9 mouse cellular contexts compared by ENCODE assay signal in the genomic region with DNA sequence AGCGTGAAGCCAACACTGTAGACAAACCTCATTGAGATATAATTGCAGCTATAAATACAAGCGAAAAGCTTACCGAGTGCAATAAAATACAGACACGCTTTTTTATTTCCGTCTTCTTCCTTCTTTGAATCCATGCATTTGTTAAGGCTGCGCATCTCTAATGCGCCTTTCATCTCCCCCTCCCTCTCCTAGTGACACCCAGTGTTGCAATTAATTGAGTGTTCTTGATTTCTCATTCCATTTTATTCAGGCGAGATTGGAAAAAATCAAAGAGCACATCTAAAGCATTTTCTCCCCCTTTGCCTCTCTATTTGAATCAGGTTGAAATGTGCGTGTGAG.
DNase-seq lines count a peak whose midpoint lies in the region; ATAC-seq and TF ChIP-seq lines count a peak whose summit lies in the region.
"Had no signal": no experiment of that assay in that cellular context is flagged by ENCODE, and none has a peak within 500 bp of the region (broad histone marks: within the 10 kb centered on the region; RNA-seq: fewer than 3 reads in every experiment).

No protein-coding gene starts in this region.

- no peaks in the 10 kb centered on the region for H3K36me3 ChIP-seq in embryonic facial prominence, embryonic 15.5 days
- H3K36me3 ChIP-seq in hindbrain, postnatal 0 days (ENCODE audit: insufficient read depth, low read length): no peaks in the 10 kb centered on the region
- H3K36me3 ChIP-seq in neural tube, embryonic 12.5 days: no peaks in the 10 kb centered on the region

- H3K27ac ChIP-seq in layer of hippocampus, adult 2 months: peak overlapping the region; percentile 15; the same call in 1 of the 2 replicates
- H3K27ac ChIP-seq in embryonic facial prominence, embryonic 15.5 days (replicated peaks): no peak overlapping the region
- peak overlapping the region; percentile 68; the same call in 1 of the 2 replicates for H3K27ac ChIP-seq in hindbrain, postnatal 0 days
- no peak overlapping the region for H3K27ac ChIP-seq in neural tube, embryonic 12.5 days

- peaks cover 16% of the 10 kb centered on the region for H3K4me1 ChIP-seq in embryonic facial prominence, embryonic 15.5 days
- H3K4me1 ChIP-seq in hindbrain, postnatal 0 days (ENCODE audit: insufficient read depth, low read length): 0 out of 2 replicates have a peak, but pooled peaks cover 8% of the 10 kb centered on the region
- H3K4me1 ChIP-seq in neural tube, embryonic 12.5 days: peaks cover 32% of the 10 kb centered on the region

- under 1% methylated on average over 9 of the region's 9 CpGs for WGBS in embryonic facial prominence, embryonic 15.5 days
- 2% methylated on average over 9 of the region's 9 CpGs for WGBS in hindbrain, postnatal 0 days
- WGBS in neural tube, embryonic 12.5 days: 0% methylated on average over 9 of the region's 9 CpGs

- no peak for DNase-seq in layer of hippocampus, adult 2 months (ENCODE audit: low spot score in 2 of 2)
- no peak for DNase-seq in layer of hippocampus, postnatal 14 days (ENCODE audit: low spot score in 2 of 2)
- no peak for DNase-seq in hindbrain, postnatal 0 days (ENCODE audit: low spot score)
- no peak for DNase-seq in urinary bladder, postnatal 10 days (ENCODE audit: low spot score)
- no peak for DNase-seq in kidney, adult 8-10 months
- DNase-seq in testis, postnatal 14 days (ENCODE audit: low spot score): no peak

- H3K4me2 ChIP-seq in embryonic facial prominence, embryonic 15.5 days (replicated peaks): peak overlapping the region; percentile 51
- H3K4me2 ChIP-seq in hindbrain, postnatal 0 days (ENCODE audit: low read depth, low read length): peak overlapping the region; percentile 59
- peak overlapping the region; percentile 48 for H3K4me2 ChIP-seq in neural tube, embryonic 12.5 days (replicated peaks)

- ATAC-seq in embryonic facial prominence, embryonic 15.5 days (ENCODE audit: insufficient number of reproducible peaks, low FRiP score, low TSS enrichment, low read depth): no peak
- no peak for ATAC-seq in hindbrain, postnatal 0 days
- no peak for ATAC-seq in neural tube, embryonic 12.5 days (ENCODE audit: low FRiP score, low read depth)

- H3K27me3 ChIP-seq in embryonic facial prominence, embryonic 15.5 days: peaks cover 37% of the 10 kb centered on the region
- H3K27me3 ChIP-seq in hindbrain, postnatal 0 days (ENCODE audit: insufficient read depth, low read length): peaks cover 5% of the 10 kb centered on the region; the same call in 1 of the 2 replicates
- peaks cover 33% of the 10 kb centered on the region for H3K27me3 ChIP-seq in neural tube, embryonic 12.5 days (replicated peaks)

- no peaks in the 10 kb centered on the region for H3K9me3 ChIP-seq in embryonic facial prominence, embryonic 15.5 days (replicated peaks)
- no peaks in the 10 kb centered on the region for H3K9me3 ChIP-seq in hindbrain, postnatal 0 days (ENCODE audit: low read length)
- no peaks in the 10 kb centered on the region for H3K9me3 ChIP-seq in neural tube, embryonic 12.5 days

- no peak for TF ChIP-seq CTCF in layer of hippocampus, adult 2 months (conservative IDR thresholded peaks at IDR 0.05)
- TF ChIP-seq CTCF in hindbrain, postnatal 0 days (IDR thresholded peaks at IDR 0.05; ENCODE audit: low read depth): no peak

- H3K9ac ChIP-seq in embryonic facial prominence, embryonic 15.5 days: no peak overlapping the region
- H3K9ac ChIP-seq in hindbrain, postnatal 0 days (replicated peaks; ENCODE audit: low read length): 0 out of 2 replicates have a peak overlapping the region, but pooled peaks have one; percentile 24
- H3K9ac ChIP-seq in neural tube, embryonic 12.5 days: no peak overlapping the region

- peak overlapping the region; percentile 22 for H3K4me3 ChIP-seq in layer of hippocampus, adult 2 months
- H3K4me3 ChIP-seq in embryonic facial prominence, embryonic 15.5 days (replicated peaks): peak overlapping the region; percentile 25
- peak overlapping the region; percentile 26 for H3K4me3 ChIP-seq in hindbrain, postnatal 0 days (ENCODE audit: low read length)
- H3K4me3 ChIP-seq in neural tube, embryonic 12.5 days: no peak overlapping the region
- H3K4me3 ChIP-seq: myocyte had no signal

Comparison
In these comparisons a context has a peak if more than half of its experiments do, and no peak if none do; other contexts are left out.
1. H3K27ac ChIP-seq: peak in layer of hippocampus, adult 2 months (single experiment) and hindbrain, postnatal 0 days (single experiment); none in embryonic facial prominence, embryonic 15.5 days (single experiment) and neural tube, embryonic 12.5 days (single experiment).
2. Peak in every context shown above with its lines, with median percentiles within 50 percentile points of each other: H3K4me2 ChIP-seq.